Mouse (Mus musculus): ENCODE results near the gene Gm49661.

Gene Gm49661

GRCm38 (mm10) chr8:84933767-84934559 is 35.3 kb downstream of the Gm49661 start:
- DNase-seq (ENCODE audit: low spot score): no peak

DNA sequence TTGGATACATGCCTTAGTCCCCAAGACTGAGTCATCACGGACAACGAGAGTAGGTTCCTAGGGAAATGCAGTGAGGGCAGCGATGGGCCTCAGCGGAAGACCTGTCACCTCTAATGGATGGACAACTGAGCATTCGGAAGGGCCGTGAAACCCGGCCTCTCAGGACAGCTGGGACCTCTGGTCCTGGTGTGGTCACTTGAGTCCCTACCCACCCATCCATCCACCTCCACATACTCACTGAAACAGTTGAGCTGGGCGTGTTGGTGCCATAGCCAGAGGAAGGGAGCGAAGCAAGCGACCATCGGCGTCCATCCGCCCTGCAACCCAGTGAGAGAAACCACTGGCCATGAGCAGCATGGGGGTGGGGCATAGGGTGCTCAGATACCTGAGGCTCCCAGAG is 38.7 kb downstream of the Gm49661 start:
- no peak for DNase-seq (ENCODE audit: low spot score)

- no peak for DNase-seq (ENCODE audit: low spot score)
These were observed 40.6 kb downstream of the Gm49661 start for GRCm38 (mm10) chr8:84928456-84929306.

DNA sequence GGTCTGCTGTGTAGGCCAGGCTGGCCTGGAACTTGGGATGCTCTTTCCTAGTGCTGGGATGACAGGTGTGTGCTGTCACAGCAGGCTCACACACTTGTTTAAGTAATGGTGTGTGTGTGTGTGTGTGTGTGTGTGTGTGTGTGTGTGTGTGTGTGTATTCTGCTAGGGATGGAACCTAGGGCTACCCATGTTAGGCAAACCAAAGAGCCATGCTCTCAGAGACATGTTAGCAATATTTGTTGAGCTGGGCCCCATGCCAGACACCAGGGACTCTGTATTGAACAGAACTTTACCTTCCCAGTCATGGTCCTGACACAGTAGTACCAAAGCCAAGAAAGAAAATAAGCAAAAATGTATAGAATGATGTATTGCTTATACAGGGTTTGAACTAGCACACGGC is 41.7 kb downstream of the Gm49661 start:
- no peak for DNase-seq (ENCODE audit: low spot score)

GRCm38 (mm10) chr8:84925557-84925956 is 43.7 kb downstream of the Gm49661 start:
- DNase-seq (ENCODE audit: low spot score): no peak

DNA sequence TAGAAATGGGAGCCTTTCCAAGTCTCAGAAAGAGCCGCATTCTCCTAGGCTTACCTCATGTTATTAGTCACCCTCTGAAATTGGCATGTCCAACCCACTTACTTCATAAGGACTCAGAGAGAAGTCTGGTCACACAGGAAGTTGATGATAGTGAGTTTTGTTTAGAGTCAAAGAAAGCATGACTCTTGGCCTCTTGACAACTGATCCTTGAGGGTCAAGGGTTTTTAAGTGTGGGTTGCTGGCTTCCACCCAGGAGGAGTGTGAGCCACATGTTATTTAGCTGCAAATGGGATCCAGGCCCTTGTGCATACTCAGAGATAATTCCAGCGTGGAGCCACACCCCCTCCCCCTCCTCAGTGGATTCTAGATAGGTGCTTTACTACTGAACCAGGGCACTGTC is 47.6 kb downstream of the Gm49661 start:
- no peak for DNase-seq (ENCODE audit: low spot score)

GRCm38 (mm10) chr8:84918646-84919045 is 50.6 kb downstream of the Gm49661 start:
- no peak for DNase-seq (ENCODE audit: low spot score)

GRCm38 (mm10) chr8:84917781-84918180 is 51.5 kb downstream of the Gm49661 start:
- DNase-seq (ENCODE audit: low spot score): no peak

Data from urinary bladder, postnatal 10 days (tissue).